Mouse (Mus musculus) cerebellum, postnatal 14 days (tissue): ENCODE data around the gene Cobll1.

Source experiments
- DNase-seq, 2 experiments: peaks; one replicate each; pipeline ENCODE4 v3.0.0; 2021; ENCODE audit warnings: mixed read lengths in 2 of 2

Gene Cobll1

GRCm38 (mm10) chr2:65195233-65196010, 43.8 kb downstream of the Cobll1 start:
- no peak for DNase-seq

- no peak for DNase-seq
These were observed 46.0 kb downstream of the Cobll1 start for GRCm38 (mm10) chr2:65193091-65193795.

GRCm38 (mm10) chr2:65191398-65191797, 47.8 kb downstream of the Cobll1 start:
- no peak for DNase-seq

- DNase-seq: no peak
These were observed 49.9 kb downstream of the Cobll1 start for GRCm38 (mm10) chr2:65189346-65189745.

GRCm38 (mm10) chr2:65188585-65188984, 50.6 kb downstream of the Cobll1 start:
- no peak for DNase-seq

GRCm38 (mm10) chr2:65187652-65188051, 51.6 kb downstream of the Cobll1 start:
- DNase-seq: no peak

- DNase-seq: no peak
These were observed 52.0 kb downstream of the Cobll1 start for GRCm38 (mm10) chr2:65187164-65187563.

GRCm38 (mm10) chr2:65182747-65183146, 56.5 kb downstream of the Cobll1 start:
- no peak for DNase-seq

- DNase-seq: no peak
These were observed 57.5 kb downstream of the Cobll1 start for GRCm38 (mm10) chr2:65181736-65182135.

GRCm38 (mm10) chr2:65181066-65181716, 58.0 kb downstream of the Cobll1 start:
- no peak for DNase-seq

- DNase-seq: no peak
These were observed 63.6 kb downstream of the Cobll1 start for GRCm38 (mm10) chr2:65175645-65176044.

- no peak for DNase-seq
These were observed 67.1 kb downstream of the Cobll1 start for GRCm38 (mm10) chr2:65172071-65172470.

GRCm38 (mm10) chr2:65171516-65171915, 67.7 kb downstream of the Cobll1 start:
- DNase-seq: no peak

- no peak for DNase-seq
These were observed 68.3 kb downstream of the Cobll1 start for GRCm38 (mm10) chr2:65170693-65171456.

- DNase-seq: no peak
These were observed 68.9 kb downstream of the Cobll1 start for GRCm38 (mm10) chr2:65170256-65170655.

GRCm38 (mm10) chr2:65163990-65164389, 75.2 kb downstream of the Cobll1 start:
- DNase-seq: no peak

- DNase-seq: no peak
These were observed 76.6 kb downstream of the Cobll1 start for GRCm38 (mm10) chr2:65162625-65163024.

- no peak for DNase-seq
These were observed 77.5 kb downstream of the Cobll1 start for GRCm38 (mm10) chr2:65161715-65162114.

GRCm38 (mm10) chr2:65157981-65158651, 81.1 kb downstream of the Cobll1 start:
- DNase-seq: no peak

- no peak for DNase-seq
These were observed 81.9 kb downstream of the Cobll1 start for GRCm38 (mm10) chr2:65157325-65157724.

- DNase-seq: no peak
These were observed 90.3 kb downstream of the Cobll1 start for GRCm38 (mm10) chr2:65148928-65149327.

- DNase-seq: no peak
These were observed 91.8 kb downstream of the Cobll1 start for GRCm38 (mm10) chr2:65147431-65147830.
